Mouse (Mus musculus) layer of hippocampus, adult 9-10 months (tissue): Measurements from ENCODE around the gene Pdcd6.

Experiments
- DNase-seq: peaks from one replicate; pipeline ENCODE4 v3.0.0; 2022; ENCODE audit warnings: low spot score

Pdcd6 gene

DNA sequence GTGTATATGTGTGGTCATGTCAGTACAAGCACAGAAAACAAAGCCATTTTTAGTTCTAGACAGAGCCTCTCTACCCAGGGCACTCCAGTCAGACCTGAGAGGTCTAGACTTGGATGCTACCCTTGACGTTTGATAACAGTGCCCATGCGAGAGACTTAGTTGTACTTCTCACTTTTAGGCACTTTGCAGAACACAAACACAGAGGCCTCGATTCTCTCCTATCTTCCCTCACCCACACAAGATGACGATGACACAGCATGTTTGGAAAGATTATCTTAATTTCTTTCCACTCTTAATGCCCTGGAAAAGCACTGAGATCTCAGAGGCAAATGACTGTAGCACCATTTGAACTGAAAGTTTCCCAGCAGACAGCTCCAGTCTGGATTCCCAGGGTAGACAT is 41.7 kb downstream of the Pdcd6 start:
- DNase-seq, result no peak

DNA sequence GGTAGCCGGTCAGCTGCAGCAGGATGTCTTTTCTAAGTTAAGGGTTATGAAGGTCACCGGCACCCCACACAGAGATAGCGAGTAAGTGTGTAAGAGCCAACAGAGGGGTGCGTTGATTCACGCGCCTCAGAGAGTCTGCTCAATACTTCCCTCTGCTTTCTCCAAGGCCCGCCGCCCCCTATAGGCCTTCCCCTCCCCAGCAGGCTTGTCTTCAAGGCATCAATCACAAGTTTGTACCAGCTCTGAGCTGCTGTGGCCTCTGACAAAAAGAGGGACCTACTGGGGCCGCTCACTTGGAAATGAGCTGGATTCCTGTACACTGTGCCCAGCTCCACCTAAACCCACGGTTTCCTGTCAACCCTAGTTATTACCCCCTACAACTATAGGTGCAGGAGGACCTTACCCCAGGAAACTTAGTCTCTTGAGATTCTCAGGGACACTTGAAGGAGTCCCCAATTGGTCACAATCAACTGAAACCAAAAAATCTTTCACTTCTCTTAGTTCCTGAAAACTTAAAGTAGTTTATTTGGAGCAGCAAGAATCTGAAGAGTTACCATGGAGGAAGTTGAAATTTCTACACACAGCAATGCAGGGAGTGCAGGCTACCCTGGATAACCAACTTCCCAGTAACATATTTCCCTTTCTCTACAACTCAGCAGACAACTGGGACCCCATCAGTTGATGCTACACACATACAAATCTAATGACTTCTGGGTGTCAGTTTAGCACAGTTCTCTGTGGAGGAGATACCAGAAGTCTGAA is 57.0 kb downstream of the Pdcd6 start:
- no peak for DNase-seq

DNA sequence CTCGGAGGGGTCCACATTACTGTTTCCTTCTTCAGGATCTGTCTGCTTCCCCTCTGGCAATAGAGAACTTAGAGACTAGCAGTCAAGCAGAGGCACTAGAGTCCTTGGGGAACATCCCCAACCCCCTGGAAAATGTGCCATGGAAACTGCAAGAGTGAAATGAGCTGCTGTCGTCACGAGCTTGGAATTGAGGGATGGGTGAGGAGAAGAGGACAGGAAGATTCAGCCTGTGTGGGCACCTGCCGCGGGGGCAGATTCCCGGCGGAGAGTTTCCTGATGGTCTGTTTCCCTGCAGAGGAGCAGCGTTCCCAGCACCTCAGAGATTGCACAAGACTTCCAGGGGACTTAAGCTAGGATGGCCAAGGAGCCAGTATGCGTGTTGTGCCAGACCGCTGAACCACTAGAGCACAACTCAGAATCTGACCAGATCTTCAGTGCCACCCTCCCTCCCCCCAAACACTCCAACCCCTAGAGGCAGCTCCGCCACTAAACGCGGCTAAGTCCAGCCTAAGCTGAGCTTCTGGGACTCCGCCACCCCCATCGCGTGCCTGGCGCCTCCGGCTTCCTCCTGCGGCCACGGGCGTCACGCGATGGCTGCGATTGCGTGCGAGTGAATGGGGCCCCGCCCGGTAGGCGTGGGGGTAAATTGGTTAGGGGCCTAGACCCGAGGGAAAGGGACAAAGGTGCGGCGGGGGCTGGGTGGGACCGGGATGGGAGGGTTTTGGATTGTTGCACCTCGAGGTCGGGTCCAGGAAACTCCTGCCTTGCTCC is 57.7 kb downstream of the Pdcd6 start:
- no peak for DNase-seq
